Mouse (Mus musculus) small intestine, adult 2 months (tissue): ENCODE data around the gene Ajuba. TPM values are rescaled to one million over a fixed set of nuclear protein-coding genes. Genes with fewer than 3 reads are reported as not detected.
"Not testable (repeated sequence)": the region's sequence is repeated elsewhere in the genome, so short reads cannot be mapped to it uniquely, and the experiment has no call there.

Source experiments
- H3K27ac ChIP-seq: fragments of 200-500 bp; 2 replicates; pipeline ENCODE4 v1.5.1; 2012; ENCODE audit warnings: low read depth, low read length, control low read depth, inconsistent platforms; ENCODE audit not compliant: insufficient read depth
- H3K27me3 ChIP-seq: fragments of 200-500 bp; 2 replicates; pipeline ENCODE4 v1.6.1; 2012; ENCODE audit warnings: mild to moderate bottlenecking, moderate library complexity, low read length, inconsistent platforms; ENCODE audit not compliant: control insufficient read depth, insufficient read depth
- H3K36me3 ChIP-seq: fragments of 200-500 bp; 2 replicates; pipeline ENCODE4 v1.6.1; 2012; ENCODE audit warnings: mild to moderate bottlenecking, low read length, control low read depth, inconsistent platforms; ENCODE audit not compliant: control insufficient read depth, insufficient read depth
- H3K4me1 ChIP-seq: fragments of 200-500 bp; 2 replicates; pipeline ENCODE4 v1.6.1; 2012; ENCODE audit warnings: low read length, inconsistent platforms, mixed read lengths; ENCODE audit not compliant: control insufficient read depth, insufficient read depth, insufficient read length
- H3K4me3 ChIP-seq: fragments of 200-500 bp; 2 replicates; pipeline ENCODE4 v1.5.1; 2012; ENCODE audit warnings: low read depth, mild to moderate bottlenecking, control low read depth, inconsistent platforms, low read length, moderate library complexity
- CTCF ChIP-seq: fragments of 200-500 bp; IDR thresholded peaks from 2 replicates; pipeline ENCODE4 v1.5.1; 2012; ENCODE audit warnings: low read depth, mild to moderate bottlenecking, control low read depth, inconsistent platforms, low read length, moderate library complexity, mixed read lengths; ENCODE audit not compliant: insufficient replicate concordance, insufficient read length; ENCODE audit errors: extremely low read depth
- POLR2A ChIP-seq: fragments of 200-500 bp; IDR thresholded peaks from 2 replicates; pipeline ENCODE4 v1.6.1; 2012; ENCODE audit warnings: low read depth, mild to moderate bottlenecking, control low read depth, inconsistent platforms, low read length, moderate library complexity
- WGBS: fragments of 180-500 bp; shearing (Covaris S2); methylation state at CpG from one replicate; pipeline ENCODE4 v1.1.7; 2018; 5-methylcytosine and 5-hydroxymethylcytosine counted together
- polyA plus RNA-seq: library from polyadenylated mRNA; depleted of rRNA; stranded (reverse); fragments of >200 nt; gene quantifications from 2 replicates; pipeline ENCODE4 v1.2.3, GENCODE M21; 2012; rRNA removed

The Ajuba gene
- polyA plus RNA-seq = 2.6 and 3.0 TPM in 2 replicates

- TF ChIP-seq CTCF = no peak
- TF ChIP-seq POLR2A = peak; percentile 9; the same call in 1 of the 2 replicates
- H3K4me1 ChIP-seq = peaks cover 26% of the 10 kb centered on the region
- H3K4me3 ChIP-seq = peak within 1 kb of the TSS; percentile 82
- H3K36me3 ChIP-seq = no peaks in the 10 kb centered on the region
- H3K27ac ChIP-seq = peak within 1 kb of the TSS; percentile 43
- WGBS = under 1% methylated on average over 66 of the region's 66 CpGs
- peaks cover 22% of the 10 kb centered on the region for H3K27me3 ChIP-seq
Measured at GRCm38 (mm10) chr14:54577089-54577982, at the start of gene Ajuba. Ajuba (minus strand) TSS chr14:54577558.

- H3K36me3 ChIP-seq = no peaks in the 10 kb centered on the region
- no peaks in the 10 kb centered on the region for H3K4me1 ChIP-seq
- no peaks in the 10 kb centered on the region for H3K27me3 ChIP-seq
- WGBS = 78% methylated on average over 10 of the region's 10 CpGs
- no peak overlapping the region for H3K27ac ChIP-seq
- no peak overlapping the region for H3K4me3 ChIP-seq
- TF ChIP-seq POLR2A (no peak), CTCF (no peak)
Measured at GRCm38 (mm10) chr14:54624976-54625375, 47.6 kb upstream of the Ajuba start.

- WGBS = 73% methylated on average over 6 of the region's 6 CpGs
- Histone ChIP-seq H3K4me3 (no peak overlapping the region), H3K36me3 (no peaks in the 10 kb centered on the region), H3K27me3 (no peaks in the 10 kb centered on the region), H3K4me1 (no peaks in the 10 kb centered on the region), H3K27ac (no peak overlapping the region)
- TF ChIP-seq CTCF (no peak), POLR2A (no peak)
Measured at GRCm38 (mm10) chr14:54623334-54623733, 46.0 kb upstream of the Ajuba start.

GRCm38 (mm10) chr14:54621133-54621532, 43.8 kb upstream of the Ajuba start, which contains the start of gene Psmb11:
Psmb11 (plus strand) TSS chr14:54621433.
- WGBS = 91% methylated on average over 1 of the region's 1 CpGs
- Histone ChIP-seq H3K27me3 (no peaks in the 10 kb centered on the region), H3K27ac (no peak within 1 kb of the TSS), H3K36me3 (no peaks in the 10 kb centered on the region), H3K4me1 (no peaks in the 10 kb centered on the region), H3K4me3 (no peak within 1 kb of the TSS)
- no peak for TF ChIP-seq POLR2A

GRCm38 (mm10) chr14:54617897-54618365, 40.6 kb upstream of the Ajuba start, which contains the start of gene Psmb5:
Psmb5 (minus strand) TSS chr14:54618022.
- peak within 1 kb of the TSS; percentile 80 for H3K4me3 ChIP-seq
- WGBS = under 1% methylated on average over 25 of the region's 25 CpGs
- no peaks in the 10 kb centered on the region for H3K4me1 ChIP-seq
- peaks cover 15% of the 10 kb centered on the region for H3K36me3 ChIP-seq
- H3K27ac ChIP-seq = 0 out of 2 replicates have a peak within 1 kb of the TSS, but pooled peaks have one; percentile 54
- H3K27me3 ChIP-seq = no peaks in the 10 kb centered on the region
- TF ChIP-seq CTCF = peak; percentile 4; the same call in 1 of the 2 replicates
- peak; percentile 28; the same call in 1 of the 2 replicates for TF ChIP-seq POLR2A

- WGBS = 2% methylated on average over 38 of the region's 38 CpGs
- no peak overlapping the region for H3K27ac ChIP-seq
- peak overlapping the region; percentile 80 for H3K4me3 ChIP-seq
Measured at GRCm38 (mm10) chr14:54617152-54617896, 40.0 kb upstream of the Ajuba start.

GRCm38 (mm10) chr14:54616226-54616825, 39.0 kb upstream of the Ajuba start:
- H3K4me3 ChIP-seq = no peak overlapping the region
- H3K36me3 ChIP-seq = peaks cover 23% of the 10 kb centered on the region
- H3K27ac ChIP-seq = no peak overlapping the region
- no peaks in the 10 kb centered on the region for H3K4me1 ChIP-seq
- TF ChIP-seq POLR2A (no peak), CTCF (no peak)
- H3K27me3 ChIP-seq = no peaks in the 10 kb centered on the region
- 92% methylated on average over 16 of the region's 16 CpGs for WGBS

More at GRCm38 (mm10) chr14:54617152-54617896, 40.0 kb upstream of the Ajuba start:
- Histone ChIP-seq H3K27me3 (no peaks in the 10 kb centered on the region), H3K36me3 (peaks cover 21% of the 10 kb centered on the region), H3K4me1 (no peaks in the 10 kb centered on the region)
- no peak for TF ChIP-seq CTCF
- no peak for TF ChIP-seq POLR2A

GRCm38 (mm10) chr14:54614130-54614529, 36.8 kb upstream of the Ajuba start:
- H3K4me1 ChIP-seq = not testable (repeated sequence)
- peaks cover 23% of the 10 kb centered on the region for H3K36me3 ChIP-seq
- 93% methylated on average over 16 of the region's 16 CpGs for WGBS

More at GRCm38 (mm10) chr14:54614130-54614529, 36.8 kb upstream of the Ajuba start:
- not testable (repeated sequence) for H3K27ac ChIP-seq, H3K27me3 ChIP-seq, H3K4me3 ChIP-seq
